Mouse (Mus musculus) stomach, postnatal 0 days (tissue): ENCODE measurements around the gene Apba2.

Experiments used
- CTCF ChIP-seq: IDR thresholded peaks from 2 replicates; pipeline ENCODE4 v1.5.1; 2016; ENCODE audit warnings: antibody characterized with exemption, low read depth, mild to moderate bottlenecking, moderate library complexity
- EP300 ChIP-seq: optimal IDR thresholded peaks from 2 replicates; pipeline ENCODE3; 2016; ENCODE audit warnings: antibody characterized with exemption

DNA sequence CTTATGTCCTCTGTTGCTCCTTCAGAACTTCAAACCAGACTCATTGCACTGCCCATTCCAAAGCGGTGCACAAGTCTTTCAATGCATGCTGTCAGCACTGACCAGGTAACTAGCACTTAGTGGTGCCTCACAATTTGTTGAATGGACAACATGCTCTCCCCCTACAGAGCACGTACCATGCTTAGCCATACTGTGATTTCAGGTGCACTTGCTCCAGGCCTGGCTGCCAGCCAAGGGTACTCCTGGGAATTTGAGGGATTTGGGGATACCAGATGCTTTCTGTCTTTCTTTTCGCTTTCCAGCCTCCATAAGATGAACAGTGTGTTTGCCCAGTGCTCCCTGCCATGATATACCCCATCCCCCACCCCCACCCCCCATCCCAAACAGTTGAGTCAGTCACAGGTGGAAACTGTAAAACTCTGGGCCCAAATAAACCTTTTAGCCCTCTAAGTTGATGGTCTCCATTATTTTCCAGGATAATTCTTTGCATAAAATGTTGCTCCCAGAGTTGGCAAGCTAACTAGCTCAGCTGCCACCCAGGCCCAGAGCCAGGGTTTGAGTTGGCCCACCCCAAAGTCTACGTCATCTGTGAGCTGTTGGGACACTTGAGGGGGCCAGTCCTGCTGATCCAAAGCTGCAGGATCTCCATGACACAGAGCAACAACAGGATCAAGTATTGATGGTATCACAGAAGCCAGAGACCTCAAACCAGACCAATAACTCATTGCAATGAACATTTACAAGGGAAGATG is 48.9 kb upstream of the Apba2 start:
- no peak for TF ChIP-seq CTCF
- TF ChIP-seq EP300: no peak
